Mouse (Mus musculus) retina, adult 2 months (tissue): ENCODE results near the gene Zfp784.

ENCODE experiments used
- DNase-seq: peaks from one replicate; pipeline ENCODE4 v3.0.0-alpha.2; 2012; ENCODE audit warnings: low read depth, low spot score

Gene Zfp784

DNA sequence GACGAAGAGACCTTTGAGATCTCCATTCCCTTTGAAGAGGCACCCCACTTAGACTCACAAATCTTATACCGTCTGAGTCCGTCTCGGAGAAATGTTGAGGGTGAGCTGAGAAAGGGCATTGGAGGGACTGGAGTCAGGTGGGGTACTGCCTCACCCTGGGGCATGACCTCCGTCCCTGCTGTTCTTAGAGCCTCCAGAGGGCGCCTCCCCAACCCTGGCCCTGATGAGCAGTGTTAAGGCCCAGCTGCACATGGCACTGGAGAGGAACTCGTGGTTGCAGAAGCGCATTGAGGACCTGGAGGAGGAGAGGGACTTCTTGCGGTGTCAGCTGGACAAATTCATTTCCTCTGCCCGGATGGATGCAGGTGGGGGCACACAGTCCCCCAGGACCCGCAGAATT, 19.6 kb upstream of the Zfp784 start:
- DNase-seq, result no peak

DNA sequence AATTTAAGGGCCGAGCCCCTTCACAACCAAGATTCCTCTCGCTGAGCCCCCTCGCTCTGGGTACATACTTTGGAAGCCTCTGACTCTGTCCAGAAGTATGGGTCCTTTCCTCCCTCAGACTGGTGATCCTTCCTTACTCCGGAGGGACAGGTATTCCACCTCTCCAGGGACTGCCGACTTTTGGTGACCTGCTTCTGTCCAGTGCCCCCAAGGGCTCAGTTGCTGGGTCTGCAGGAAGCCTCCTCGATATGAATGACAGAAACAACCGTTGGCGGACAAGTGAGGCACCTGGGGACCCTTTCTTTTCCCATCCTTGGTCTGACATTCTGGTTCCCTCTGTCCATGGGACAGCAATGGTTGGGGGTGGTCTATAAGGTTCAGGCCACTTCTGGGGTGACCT, 19.1 kb upstream of the Zfp784 start:
- DNase-seq, result no peak

DNA sequence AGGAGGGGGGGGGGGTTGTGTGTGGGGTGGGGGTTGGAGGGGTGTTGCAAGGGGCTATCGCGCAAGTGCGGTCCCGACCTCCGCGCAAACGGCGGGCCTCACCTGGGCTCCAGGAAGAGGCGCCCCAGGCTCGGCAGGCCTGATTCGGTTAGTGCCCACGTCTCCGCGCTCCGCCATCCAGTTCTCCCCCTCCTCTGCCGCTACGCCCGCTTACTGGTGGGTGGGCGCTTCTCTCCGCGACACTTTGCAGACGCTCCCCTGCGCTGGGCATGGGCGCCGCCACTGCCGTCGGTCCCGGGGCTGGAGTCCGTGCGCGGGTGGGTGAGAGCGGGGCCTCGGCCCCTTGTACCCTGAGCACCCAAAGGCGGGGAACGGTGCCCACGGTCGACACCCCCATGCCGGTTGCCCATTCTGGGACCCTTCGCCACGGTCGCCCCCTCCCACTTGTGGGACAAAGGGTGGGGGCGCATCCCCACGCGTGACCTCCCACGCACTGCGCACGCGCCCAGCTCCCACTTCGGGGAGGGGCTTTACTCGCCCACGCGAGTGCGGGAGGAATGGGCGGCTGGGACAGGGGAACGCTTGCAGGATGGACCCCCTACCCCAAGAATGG, 18.5 kb upstream of the Zfp784 start:
- DNase-seq, result no peak

DNA sequence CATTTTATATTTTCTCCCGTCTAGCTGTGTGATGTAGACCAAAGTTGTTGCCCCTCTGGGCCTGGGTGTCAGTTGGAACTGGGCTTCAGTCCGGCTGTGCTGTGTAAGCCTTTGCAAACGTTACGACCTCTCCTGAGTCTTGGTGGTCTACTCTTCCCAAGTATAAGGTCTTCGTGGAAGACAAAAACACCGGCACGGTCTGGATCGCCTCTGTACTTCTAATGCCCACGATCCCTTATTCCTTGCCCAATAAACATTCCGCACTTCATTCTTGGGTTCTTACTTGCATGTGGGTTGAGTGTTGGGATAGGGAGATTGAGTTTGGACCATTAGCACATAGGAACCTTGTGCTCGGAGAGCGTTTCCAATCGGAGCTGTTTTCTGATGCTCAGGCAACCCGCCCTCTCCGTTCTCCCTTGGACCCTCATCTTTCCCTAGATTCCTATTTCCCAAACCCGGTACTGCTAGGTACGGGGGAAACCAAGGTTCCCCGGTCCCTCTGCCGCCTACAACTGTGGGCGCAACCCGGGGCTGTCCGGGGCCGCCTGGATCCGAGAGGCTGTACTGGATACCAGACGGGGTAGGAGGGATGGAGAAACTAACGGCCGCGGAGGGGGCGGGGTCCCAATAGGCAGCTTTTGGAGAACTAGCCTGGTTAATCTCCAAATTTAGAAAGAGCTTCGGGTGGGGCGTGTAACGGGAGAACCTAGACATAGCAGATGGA, 15.4 kb upstream of the Zfp784 start:
- DNase-seq, result no peak

DNA sequence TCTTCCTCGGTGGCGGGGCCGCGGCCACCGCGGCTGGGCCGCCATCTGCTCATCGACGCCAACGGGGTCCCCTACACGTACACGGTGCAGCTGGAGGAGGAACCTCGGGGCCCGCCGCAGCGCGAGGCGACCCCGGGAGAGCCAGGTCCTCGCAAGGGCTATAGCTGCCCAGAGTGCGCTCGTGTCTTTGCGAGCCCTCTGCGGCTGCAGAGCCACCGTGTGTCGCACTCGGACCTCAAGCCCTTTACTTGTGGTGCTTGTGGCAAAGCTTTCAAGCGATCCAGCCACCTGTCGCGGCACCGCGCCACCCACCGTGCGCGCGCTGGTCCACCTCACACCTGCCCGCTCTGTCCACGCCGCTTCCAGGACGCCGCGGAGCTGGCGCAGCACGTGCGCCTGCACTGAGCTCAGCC, 14.7 kb upstream of the Zfp784 start:
- no peak for DNase-seq

DNA sequence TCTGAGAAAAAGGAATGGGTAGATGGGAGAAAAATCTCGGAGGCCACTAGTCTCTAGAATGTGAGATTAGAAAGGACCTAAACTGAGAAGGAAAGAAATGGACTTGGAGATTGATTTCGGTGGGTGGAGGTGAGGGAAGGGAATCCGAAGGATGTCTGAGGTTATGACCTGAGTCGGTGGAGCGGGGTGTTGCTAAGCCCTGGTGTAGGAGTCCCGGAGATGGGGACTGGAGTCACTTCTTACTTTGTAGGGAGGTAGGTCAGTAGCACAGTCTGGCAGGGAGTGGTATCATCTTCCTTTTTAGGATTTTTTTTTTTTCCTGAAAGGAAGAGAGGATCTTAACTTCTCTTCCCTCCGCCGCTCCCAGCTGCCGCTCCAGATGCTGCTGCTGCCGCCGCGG, 14.2 kb upstream of the Zfp784 start:
- DNase-seq, result no peak

DNA sequence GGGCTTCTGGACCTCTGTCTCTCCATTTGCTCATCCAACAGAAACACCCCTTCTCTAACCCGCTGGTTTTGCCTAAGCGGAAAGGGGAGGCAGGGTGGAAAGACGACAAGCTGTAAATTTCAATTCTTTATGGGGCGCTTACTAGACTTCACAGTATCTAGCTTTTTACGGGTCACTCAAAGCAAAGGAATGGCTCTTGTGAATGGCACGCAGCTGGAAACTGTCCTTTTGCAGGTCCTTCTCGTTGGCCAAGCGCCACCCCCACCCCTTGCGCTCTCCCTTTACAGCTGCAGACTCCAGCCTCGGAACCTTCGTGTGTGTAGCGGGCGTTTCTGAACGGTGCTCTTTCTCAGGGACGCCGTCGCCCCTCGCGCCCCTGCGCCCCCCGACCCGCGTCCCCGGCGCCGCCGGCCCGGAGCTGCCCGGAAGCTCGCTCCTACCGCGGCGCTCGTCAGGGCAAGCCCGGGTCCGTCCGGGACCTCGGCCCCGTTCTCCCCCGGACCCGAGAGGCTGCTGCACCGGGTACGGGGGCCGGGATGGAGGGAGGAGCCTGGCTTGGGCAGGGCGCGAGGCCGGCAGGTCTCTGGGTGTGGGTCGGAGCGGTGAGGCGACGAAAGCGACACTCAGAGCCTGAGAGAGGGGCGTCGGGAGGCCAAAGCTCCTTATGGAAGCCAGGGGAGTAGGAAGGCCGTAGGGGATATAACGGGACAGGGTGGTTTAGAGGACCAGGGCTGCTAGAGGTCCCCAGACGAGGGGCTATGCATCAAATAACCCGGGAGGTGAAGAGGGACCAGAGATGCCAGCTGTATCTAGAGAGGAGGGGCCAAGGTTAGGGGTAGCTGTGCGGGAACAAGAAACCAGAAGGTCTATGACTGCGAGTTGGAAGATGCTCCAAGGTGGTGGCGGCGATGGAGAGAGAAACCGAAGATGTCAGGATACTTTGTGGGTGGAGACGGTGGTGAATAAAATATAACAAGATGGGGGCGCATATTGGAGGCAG, 13.2 kb upstream of the Zfp784 start, which contains the start of gene Zfp580:
Zfp580 (plus strand) TSS at position 346 of the 1,000 bp plus-strand sequence.
- peak; percentile 56 for DNase-seq

DNA sequence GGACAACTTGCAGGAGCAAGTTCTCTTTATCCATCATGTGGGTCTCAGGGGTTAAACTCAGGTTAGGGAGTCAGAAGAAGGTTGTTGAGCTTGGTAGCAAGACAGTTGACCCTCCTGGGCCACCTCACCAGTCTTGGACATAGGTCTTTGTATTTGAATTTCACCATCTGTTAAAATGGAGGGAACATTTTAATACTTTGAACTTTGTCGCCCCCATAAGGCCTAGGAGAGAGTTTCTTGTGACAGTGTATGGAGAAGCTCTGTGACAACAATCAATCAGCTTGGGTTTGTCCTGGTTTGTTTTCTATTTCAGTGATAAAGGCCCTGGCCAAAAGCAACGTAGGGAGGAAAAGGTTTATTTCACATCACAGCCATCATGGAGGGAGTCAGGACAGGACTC, 9.1 kb upstream of the Zfp784 start:
- DNase-seq, result no peak

DNA sequence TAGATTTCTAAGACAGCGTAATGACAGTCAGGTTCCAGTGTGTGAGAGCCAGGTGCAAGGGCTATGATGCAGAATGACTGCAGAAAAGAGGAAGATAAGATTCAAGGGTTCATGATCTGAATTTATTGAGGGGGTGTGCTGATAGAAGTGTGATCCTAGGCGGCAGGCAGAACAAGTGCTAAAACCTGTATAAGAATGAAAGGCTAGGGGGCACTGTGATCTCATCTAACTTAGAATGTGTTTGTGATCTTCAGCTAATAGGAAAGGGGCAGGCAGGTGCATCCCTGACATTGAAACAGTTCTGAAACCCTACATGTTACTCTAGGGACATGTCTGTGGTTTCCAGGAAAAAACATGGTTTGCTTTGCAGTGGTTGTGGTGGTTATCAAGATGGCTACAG, 7.9 kb upstream of the Zfp784 start:
- DNase-seq, result no peak

DNA sequence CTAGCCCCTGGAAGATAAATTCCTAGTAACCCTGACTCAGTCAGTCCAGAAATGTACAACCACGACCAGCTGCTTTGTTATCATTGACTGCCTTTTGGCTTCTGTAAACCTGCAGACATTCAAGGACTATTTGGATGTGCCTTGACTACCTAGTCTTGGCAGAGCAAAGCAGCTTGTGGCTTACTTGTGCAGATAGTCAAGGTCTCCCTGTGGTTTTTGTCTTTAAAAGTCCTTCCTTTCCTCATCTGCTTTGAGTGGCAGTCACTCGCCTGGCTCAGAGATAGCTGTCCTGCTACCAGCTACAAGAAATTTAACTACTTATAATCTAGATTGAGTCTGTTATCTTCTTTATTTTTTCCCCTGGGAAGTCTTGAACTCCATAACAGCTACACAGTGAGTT, 6.7 kb upstream of the Zfp784 start:
- DNase-seq, result no peak

DNA sequence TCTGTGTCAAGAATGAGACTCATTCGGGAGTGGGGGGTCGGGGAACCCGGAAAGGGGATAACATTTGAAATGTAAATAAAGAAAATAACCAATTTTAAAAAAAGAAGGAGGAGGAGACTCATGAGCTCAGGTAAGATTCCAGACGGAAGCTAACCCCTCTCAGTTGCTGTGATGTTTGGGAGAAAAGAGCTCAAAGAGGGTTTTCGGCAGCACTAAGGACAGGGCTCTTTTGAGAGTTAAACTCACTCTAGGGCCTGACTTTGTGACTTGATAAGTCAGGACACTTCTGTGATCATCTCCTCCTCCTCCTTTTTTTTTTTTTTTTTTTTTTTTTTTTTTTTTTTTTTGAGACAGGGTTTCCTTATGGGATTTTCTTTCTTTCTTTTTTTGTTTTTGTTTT, 694 bp upstream of the Zfp784 start:
- DNase-seq, result no peak

DNA sequence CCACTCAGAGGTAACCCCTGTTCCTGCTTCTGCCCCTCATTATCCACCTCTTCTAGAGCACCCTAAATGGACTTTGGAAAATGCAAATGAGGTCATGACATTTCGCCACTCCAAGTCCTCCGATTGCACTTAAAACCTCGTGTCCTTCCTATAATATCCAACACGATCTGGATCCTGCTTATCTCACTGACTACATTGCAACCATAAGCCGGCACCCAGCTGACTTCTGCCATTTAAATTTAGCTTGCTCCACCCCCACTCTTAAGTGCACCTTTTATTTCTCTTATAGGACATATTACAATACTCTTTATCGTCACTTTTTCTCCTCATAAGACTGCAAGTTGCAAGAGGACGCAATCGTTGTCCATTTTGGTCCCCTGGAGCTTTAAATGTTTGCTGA, 779 bp downstream of the Zfp784 start:
- DNase-seq, result no peak

DNA sequence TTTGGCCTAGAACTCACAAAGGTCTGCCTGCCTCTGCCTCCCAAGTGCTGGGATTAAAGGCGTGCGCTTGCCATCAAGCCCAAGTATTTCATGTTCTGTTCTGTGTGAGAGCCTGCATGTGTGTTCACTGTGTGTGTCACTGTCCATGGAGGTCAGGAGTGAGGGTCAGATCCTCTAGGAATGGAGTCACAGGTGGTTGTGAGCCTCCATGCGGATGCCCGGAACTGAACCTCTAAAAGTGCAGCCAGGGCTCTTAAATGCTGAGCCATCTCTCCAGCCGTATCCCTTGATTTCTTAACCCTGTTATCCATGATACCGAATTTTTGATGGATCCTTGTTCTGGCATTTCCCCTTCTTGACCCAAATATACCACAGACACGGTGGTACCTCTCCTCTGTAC, 1.2 kb downstream of the Zfp784 start:
- DNase-seq, result no peak

DNA sequence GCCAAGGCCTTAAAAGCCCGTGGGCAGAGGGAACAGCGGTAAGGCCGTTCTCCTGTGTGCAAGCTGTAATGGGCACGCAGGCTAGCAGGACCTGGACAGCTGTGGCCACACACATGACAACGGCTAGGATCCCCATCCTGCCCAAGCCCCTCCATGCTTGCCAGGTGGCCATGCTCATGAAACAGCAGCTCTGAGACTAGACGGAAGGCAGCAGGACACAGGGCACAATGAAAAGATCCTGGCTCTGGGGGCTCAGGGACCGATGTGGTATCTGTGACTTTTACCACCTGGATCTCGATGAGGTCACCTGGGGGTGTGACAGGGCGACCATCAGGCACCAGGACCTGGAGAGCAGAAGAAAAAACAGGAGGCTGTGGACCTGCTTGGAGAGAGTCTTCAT, 2.1 kb downstream of the Zfp784 start:
- DNase-seq, result no peak

DNA sequence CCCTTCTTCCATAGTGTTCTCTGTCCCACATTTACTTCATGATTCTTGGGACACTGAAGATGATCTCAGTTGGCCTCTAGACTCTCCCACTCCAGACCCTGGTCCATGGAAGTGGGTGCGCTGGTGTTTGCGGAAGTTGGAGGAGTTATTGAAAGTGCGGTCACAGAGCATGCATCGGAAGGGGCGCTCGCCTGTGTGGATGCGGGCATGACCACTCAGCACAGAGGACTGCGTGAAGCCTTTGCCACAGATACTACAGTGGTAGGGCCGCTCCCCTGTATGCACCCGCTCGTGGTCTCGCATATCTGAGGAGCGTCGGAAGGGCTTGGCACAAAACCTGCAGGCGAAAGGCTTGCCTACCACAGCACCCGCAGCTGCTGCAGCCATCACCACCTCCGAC, 2.6 kb downstream of the Zfp784 start:
- no peak for DNase-seq

DNA sequence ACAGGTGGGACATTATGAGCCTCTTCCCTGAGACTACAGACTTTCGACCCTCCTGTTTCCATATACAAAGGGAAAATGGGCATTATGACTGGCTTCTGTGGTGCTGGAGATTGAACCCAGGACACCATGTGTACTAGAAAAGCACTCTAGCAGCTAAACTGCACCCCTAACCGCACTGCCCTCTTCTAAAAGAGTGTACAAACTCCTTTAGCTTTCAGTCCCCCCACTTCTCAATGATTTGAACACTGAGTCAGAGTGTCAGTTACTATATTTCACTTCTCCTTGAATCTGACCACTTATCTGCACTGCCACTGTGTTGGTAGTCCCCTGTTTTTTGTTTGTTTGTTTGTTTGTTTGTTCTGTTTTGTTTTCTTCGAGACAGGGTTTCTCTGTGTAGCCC, 4.4 kb downstream of the Zfp784 start, which contains the start of gene 4632433K11Rik:
4632433K11Rik (plus strand) TSS at position 301 of the 400 bp plus-strand sequence.
- no peak for DNase-seq

DNA sequence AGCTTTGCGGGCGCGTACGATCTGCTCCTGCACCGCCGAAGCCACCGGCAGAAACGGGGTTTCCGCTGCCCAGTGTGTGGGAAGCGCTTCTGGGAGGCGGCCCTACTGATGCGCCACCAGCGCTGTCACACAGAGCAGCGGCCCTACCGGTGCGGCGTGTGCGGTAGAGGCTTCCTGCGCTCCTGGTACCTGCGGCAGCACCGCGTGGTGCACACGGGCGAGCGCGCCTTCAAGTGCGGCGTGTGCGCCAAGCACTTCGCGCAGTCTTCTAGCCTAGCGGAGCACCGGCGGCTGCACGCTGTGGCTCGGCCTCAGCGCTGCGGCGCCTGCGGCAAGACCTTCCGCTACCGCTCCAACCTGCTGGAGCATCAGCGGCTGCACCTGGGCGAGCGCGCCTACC, 6.8 kb downstream of the Zfp784 start:
- no peak for DNase-seq

DNA sequence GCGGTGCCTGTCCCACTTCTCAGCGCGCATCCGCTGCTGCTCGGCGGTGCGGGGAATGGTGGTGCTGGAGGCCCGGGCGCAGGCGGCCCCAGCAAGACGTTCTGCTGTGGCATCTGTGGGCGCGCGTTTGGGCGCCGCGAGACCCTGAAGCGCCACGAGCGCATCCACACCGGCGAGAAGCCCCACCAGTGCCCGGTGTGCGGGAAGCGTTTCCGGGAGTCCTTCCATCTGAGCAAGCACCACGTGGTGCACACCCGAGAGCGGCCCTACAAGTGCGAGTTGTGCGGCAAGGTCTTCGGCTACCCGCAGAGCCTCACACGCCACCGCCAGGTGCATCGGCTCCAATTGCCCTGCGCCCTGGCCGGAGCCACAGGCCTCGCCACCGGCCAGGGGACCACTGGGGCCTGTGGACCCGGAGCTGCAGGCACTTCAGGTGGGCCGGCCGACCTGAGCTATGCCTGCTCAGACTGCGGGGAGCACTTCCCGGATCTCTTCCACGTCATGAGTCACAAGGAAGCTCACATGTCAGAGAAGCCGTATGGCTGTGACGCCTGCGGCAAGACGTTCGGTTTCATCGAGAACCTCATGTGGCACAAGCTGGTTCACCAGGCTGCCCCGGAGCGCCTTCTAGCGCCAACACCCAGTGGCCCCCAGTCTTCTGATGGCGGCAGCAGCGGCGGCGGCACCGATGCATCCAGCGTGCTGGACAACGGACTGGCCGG, 7.5 kb downstream of the Zfp784 start:
- DNase-seq, result no peak

DNA sequence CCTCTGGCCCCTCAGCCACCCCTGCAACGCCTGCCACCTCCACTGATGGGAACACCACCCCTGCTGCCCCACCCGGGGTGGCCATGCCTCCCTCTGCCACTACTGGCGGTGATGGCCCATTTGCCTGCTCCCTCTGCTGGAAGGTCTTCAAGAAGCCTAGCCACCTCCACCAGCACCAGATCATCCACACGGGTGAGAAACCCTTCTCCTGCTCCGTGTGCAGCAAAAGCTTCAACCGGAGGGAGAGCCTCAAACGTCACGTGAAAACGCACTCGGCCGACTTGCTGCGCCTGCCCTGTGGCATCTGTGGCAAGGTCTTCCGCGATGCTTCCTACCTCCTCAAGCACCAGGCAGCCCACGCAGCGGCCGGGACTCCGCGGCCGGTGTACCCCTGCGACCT, 8.3 kb downstream of the Zfp784 start:
- no peak for DNase-seq

DNA sequence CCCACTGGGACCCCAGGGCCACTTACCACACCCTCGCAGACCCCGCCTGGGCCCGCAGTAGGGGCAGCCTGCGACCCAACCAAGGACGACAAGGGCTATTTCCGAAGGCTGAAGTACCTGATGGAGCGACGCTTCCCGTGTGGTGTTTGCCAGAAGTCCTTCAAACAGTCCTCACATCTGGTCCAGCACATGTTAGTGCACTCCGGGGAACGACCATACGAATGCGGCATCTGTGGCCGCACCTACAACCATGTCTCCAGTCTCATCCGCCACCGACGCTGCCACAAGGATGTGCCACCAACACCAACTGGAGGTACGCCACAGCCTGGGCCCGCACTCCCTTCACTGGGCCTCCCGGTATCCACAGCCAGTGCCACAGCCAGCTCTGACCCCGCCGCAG, 8.7 kb downstream of the Zfp784 start:
- DNase-seq, result no peak

DNA sequence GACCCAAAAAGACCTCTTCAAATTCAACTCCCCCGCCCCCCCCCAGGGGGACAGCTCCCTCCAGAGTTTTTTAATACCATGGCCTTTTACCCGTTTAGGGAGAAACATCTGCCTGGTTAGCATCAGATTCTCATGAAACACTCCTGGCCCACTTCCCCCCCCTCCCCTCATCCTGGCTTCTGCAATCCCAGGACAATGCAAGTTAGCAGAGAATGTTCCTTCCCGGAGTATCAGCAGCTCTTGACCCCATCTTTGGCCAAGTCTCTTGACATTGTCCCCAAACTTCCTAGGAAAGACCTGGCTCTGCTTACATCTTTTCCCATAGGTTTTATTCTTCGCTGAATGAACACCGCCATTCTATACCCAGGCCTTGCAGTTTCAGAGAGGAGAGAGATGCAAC, 17.0 kb downstream of the Zfp784 start:
- DNase-seq, result no peak

DNA sequence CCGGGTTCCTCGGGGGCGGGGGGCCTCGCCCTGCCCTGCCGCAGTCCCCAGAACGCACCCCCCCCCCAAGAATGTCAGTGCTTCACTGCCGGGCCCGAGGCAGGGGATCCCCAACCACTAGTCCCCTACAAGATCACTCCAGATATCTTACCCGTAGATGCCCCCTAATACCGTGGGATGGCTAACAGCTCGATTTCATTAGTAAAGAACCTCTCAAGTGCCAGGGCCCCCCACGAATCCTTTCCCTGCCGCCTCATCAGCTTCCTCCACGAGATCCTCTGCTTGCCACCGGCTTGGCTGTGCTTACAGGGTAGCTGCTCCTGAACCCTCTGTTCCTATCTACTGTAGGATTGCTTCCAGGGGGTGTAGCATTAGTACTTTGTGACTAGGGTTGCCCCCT, 17.6 kb downstream of the Zfp784 start:
- no peak for DNase-seq
